Mouse (Mus musculus): ENCODE results near the gene Scn4b.

The Scn4b gene

DNA sequence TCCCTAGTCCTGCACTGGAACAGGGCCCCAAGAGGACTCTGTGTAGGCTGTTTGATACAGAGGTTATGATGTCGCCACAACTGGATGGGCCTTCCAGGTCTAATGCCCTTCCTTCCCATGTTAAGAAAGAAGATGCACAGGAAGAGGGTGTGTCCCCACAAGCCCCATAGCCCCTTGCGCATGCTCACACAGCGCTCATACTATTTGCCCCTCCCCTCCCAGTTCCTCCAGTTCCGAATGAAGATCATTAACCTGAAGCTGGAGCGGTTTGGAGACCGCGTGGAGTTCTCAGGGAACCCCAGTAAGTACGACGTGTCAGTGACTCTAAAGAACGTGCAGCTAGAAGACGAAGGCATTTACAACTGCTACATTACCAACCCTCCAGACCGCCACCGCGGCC lies 13.0 kb upstream of the Scn4b start:
- in situ Hi-C loops (cut with MboI; ENCODE audit: low sequenced_read_pairs) = no loop called here

DNA sequence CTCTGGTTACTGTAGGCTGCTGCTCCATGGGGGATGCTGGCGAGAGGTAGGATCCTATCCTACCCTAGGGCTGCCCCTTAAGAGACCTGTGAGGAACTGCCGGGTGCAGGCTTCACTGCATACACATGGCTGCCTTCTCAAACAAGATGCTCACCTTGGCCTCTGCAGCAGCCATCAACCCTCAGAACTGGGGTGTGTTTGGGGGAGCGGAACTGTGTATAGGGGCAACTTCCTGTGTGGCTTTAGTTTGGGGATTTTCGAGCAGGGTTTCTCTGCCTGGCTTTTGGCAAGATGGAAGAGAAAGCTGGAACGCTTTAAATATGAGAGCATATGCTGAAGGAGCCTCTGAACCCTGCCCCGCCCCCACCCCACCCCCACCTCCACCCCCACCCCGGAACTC lies 11.3 kb upstream of the Scn4b start:
- in situ Hi-C loops (cut with MboI; ENCODE audit: low sequenced_read_pairs) = no loop called here

DNA sequence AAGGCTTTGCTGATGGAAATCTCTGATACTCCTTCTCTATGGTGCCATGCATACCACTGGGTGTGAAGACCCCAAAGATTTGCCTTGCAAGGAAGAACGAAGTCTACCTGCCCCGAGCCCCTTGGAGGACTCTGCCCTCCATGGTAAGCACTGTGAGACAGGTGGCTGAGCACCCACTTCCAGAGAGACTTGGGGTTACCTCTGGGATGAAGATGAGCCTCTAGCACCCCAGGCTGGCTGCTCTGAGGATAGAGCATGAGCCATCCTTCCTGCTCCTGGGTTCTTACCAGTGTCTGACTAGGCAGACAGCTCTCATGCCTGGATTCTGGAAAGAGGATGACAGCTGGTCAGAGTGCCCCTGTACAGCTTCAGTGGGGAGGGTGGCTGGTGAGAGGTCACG lies 8.1 kb upstream of the Scn4b start:
- in situ Hi-C loops (cut with MboI; ENCODE audit: low sequenced_read_pairs) = no loop called here

DNA sequence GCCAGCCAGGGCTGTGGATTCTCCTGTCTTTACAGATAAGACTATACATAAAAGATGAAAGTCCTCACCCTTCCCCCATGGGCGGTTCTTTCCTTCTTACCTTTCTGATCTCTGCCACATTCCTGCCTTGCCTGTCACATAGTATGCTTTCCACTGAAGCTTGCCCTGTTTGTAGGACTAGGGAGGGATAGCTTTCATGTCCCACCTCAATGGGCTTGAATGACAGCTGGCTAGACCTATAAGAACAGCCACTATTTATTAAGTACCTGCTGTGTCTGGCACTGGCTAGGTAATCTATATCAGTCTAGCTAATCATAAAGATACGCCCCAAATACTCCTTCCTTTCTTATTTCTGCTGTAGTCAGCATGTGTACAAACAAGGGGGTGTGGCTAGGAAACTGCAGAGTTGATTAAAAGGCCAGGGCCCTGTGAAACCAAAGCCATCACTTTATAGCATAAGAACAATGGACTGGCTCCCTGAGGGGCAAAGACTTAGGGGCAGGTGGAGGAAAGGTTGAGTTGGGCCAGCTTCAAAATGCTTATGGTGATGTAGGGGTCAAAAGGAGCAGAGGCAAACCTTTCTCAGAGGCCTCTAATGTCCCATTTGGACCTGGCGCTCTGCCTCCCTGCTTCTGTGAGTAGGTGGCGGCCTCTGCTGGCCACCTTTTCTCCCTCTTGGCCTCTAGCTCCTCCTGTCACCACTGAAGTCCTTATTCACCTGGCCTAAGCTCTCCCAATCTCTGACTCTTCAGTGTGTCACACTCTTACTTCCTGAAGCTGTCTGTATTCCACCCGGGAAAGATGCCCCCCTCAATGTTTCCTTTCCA lies 4.5 kb upstream of the Scn4b start:
- in situ Hi-C loops (cut with MboI; ENCODE audit: low sequenced_read_pairs) = no loop called here

DNA sequence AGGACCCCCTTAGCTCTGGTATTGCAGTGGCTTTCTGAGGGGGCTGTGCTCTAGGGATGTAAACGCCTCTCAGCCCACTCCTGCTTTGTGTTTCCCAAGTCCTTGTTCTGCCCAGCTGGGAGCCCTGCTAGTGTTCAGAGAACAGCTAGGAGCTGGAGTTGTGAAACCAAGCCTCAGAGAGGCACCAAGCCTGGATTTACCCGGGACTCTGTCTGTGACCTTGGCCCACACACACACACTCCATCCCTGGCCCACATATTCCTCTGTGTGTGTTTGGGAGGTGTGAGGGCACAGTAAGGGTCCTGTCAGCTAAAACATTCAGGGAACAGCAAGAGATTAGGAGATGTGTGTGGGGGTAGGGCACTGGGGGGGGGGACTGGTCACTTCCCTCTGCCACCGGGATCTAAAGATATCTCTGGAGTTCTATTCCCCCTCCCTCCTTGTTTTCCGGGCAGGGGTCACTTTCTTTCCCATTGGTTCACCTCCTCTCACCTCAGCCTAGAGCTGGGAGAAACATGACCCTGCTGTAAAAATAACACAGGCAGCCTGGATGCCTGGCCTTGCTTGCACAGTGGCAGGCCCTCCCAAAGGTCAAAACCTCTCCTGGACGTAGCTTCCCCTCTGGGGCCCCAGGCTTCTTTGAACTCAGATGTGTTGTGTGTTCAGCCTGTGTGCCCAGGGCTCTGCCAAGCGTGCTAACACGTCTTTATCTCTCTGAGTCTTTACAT lies 1.6 kb upstream of the Scn4b start:
- in situ Hi-C loops (cut with MboI; ENCODE audit: low sequenced_read_pairs) = no loop called here

DNA sequence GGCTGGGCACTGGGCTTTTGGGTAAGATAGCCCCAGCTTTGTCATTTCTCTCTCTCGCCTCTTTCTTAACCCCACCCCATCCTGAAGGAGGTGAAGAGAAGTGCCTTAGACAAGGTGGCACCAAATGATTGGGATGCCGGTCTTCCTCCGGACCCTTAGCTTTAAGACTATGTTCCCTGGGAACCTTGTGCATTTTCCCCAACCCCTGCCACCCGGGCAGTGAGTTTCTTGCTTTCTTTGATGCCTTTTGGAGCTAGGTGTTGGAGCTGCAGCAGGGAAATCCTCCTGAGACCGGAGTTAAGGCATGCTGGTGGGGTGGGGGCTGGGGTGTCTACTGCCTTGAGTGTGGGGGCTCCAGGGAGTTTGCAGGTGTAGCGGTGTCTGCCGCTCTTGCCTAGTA lies 887 bp downstream of the Scn4b start:
- in situ Hi-C loops (cut with MboI; ENCODE audit: low sequenced_read_pairs) = no loop called here

DNA sequence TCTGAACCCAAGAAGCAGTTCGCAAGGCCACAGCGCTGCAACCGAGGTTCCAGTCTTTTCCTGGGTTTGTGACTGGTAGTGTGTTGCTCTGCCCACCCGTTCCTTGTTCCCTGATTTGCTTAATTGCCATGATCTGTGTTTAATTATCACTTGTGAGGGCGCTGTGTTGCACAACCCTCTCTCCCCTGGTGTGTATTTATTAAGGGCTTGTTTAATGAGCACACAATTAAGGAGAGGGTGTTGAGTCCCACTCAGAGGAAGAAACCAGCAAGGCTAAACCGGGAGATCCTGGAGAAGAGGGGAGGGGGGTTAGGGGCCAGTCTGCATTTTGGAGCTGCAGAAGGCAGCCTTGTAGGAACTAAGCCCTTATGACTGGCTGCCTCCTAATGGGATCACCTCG lies 2.8 kb downstream of the Scn4b start:
- in situ Hi-C loops (cut with MboI; ENCODE audit: low sequenced_read_pairs) = loop anchor here (10.0 kb wide), 1 partner anchor 116 kb away; no protein-coding TSS in a partner anchor

DNA sequence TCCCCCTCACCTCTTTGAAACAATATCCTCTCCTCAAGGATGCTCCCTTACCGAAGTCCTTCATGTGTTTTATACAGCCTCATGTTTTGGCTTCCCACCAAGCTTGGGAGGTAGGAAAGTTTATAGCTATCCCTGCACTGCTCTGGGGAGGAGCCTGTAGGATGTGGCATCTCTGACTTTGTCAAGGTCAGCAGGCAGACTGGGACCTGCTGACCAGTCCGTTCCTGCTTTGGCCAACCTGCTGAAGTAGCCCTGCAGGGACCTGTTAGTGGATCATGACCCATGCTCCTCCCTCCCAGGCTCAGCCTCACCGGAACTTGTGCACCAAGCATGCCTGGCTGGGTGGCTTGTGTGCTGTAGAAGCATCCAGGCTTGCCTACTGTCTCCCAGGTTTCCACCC lies 4.5 kb downstream of the Scn4b start:
- in situ Hi-C loops (cut with MboI; ENCODE audit: low sequenced_read_pairs) = loop anchor here (10.0 kb wide), 1 partner anchor 118 kb away; no protein-coding TSS in a partner anchor

DNA sequence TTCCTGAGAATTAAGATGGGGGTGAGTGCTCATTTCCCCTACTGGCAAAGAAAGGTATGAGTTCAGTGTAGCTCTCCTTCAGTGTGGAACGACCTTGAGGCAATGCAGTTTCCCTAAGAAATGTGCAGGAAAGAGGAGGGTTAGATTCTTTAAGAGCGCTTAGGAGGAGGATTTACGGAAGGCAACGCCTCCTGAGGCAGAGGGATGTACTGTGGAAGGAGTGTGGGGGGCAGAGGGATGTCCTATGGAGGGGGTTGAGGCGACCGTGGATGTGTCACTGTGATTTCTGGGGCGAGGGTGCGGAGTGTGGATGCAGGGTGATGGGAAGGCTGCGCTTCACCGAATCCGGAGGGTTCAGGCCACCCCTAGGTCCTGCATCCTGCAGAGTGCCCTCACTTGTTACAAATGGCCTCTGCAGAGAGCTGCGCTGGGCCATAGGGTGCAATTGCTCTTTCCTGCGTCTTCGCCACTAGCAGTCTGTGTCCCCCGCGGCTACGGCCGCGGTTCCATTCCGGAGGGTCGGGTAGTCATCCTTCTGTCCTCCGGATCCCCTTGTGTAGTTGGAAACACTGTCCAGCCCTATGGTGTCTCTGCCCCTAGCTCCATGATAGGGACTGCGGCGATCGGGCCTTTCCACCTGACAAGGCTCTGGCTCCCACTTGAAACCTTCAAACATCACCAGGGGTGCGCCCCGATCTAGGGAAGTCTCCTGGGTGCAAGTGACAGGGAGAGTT lies 7.5 kb downstream of the Scn4b start:
- in situ Hi-C loops (cut with MboI; ENCODE audit: low sequenced_read_pairs) = loop anchor here (10.0 kb wide), 1 partner anchor 121 kb away; no protein-coding TSS in a partner anchor

DNA sequence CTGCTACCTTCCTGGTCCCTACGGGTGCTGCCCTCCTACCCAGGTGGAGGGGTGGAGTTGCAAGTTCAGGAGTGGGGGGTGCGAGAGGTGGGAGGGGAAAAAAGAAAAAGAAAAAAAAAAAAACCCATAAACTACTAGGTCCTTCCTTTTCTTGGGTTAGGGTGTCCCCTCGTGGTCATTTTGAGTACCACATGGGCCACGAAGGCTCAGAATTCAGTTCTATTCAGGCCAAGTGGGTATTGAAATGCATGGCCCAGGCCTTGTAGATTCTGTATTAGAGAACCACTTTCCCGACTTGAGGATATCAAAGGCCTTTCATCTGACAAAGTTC lies 8.0 kb downstream of the Scn4b start:
- in situ Hi-C loops (cut with MboI; ENCODE audit: low sequenced_read_pairs) = loop anchor here (10.0 kb wide), 1 partner anchor 121 kb away; no protein-coding TSS in a partner anchor

DNA sequence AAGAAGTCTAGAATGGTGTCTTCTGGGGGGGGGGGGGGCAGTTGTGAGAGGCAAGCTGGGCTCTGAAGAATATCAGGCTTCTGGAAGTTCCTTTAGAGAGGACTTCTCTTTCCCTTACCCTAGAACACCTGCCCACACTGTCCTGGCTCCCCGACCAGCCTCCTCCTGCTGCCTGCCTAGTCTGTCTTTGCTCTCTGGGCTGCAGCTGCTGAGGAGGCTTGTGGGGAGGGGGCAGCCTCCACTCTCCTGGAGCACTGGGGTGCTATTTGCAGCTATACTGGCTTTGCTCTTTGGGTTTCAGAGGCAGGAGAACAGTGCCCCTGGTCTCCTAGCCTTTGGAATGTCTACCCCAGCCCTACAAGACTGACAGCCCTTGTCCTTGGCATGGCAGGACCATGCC lies 12.7 kb downstream of the Scn4b start:
- in situ Hi-C loops (cut with MboI; ENCODE audit: low sequenced_read_pairs) = no loop called here

DNA sequence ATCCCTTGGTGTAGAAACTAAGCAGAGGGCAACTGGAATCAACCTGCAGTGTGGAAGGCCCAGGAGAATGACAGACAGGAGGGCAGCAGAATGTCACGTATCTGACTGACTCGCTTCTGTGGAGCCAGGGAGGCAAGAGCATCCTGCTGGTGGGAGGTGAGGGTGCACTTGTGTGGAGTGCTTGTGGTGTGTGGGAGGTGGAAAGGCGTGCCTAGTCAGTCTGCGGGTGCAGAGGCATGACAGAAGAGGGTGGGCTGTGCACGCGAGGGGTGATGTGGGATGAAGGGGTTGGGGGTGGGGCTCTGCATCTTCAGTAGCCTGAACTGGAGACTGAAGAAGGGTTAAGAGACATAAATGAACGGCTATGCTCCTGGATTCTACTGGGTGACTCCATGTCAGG lies 15.2 kb downstream of the Scn4b start:
- in situ Hi-C loops (cut with MboI; ENCODE audit: low sequenced_read_pairs) = no loop called here

DNA sequence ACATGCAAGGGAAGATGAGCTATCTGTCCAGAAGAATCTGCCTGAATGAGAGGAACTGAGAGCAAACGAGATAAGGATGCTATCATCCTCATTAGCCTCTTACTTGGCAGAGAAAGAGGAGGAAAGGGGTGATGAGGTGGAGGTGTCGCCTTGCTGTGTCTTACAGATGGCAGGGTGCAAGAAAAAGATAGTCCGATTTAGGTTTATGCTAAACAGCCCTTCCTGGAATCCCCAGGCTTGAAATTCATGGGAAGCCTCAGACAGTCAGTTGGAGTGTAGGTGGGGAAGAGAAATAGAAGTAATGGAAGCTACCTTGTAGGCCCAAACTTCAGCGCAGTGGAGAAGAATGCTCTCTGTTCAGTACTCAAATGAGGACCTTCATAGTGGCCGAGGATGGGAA lies 29.7 kb downstream of the Scn4b start:
- in situ Hi-C loops (cut with MboI; ENCODE audit: low sequenced_read_pairs) = no loop called here

DNA sequence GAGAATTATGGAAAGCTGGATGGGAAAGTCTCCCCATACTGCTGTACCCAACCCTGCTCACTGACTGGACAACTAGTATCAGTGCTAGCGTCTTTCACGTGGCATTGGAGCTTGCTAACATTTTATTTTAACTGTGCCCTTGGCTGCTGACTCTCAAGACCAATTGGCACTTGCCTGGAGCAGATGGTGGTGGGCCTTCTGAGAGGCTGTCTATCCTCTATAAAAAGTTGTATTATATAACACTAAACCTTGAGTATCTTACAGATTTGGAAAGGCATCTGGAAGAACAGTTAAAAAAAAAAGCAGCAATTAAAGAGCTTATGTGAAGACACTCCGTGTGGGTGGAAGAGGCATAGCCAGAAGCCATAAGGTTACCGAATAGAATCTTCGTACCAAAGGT lies 32.0 kb downstream of the Scn4b start:
- in situ Hi-C loops (cut with MboI; ENCODE audit: low sequenced_read_pairs) = no loop called here

DNA sequence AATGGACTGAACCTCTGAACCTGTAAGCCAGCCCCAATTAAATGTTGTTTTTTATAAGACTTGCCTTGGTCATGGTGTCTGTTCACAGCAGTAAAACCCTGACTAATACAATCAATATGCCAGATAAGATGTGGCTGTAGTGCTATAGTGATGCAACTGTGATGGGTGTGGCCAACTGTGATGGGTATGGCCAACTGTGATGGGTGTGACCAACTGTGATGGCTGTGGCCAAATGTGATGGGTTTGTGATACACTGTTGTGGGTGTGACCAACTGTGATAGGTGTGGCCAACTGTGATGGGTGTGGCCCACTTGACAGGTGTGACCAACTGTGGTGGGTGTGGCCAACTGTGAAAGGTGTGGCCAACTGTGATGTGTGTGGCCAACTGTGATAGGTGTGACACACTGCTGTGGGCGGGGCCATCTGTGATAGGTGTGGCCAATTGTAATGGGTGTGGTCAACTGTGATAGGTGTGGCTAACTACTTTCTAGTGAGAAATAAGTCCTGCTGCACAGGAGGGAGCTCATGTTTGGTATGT lies 32.9 kb downstream of the Scn4b start:
- in situ Hi-C loops (cut with MboI; ENCODE audit: low sequenced_read_pairs) = no loop called here

DNA sequence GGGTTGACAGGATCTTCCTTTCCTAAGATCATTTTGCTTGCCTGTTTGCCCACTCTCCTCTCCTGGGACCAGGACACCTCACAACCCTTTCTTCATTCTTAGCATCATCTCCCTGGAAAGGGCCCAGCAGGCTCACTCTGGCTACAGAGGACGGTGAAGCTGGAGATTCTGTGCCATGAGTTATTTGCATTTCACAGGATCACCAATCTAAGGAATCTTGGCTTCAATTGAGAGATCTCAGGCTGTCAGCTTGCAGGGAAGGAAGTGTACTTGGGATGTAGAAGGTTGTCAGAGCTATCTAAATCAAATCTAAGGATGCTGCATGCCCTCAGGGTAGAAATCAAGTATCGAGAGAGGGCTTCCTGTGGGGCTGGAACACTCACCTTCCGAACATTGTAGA lies 35.3 kb downstream of the Scn4b start:
- in situ Hi-C loops (cut with MboI; ENCODE audit: low sequenced_read_pairs) = no loop called here

DNA sequence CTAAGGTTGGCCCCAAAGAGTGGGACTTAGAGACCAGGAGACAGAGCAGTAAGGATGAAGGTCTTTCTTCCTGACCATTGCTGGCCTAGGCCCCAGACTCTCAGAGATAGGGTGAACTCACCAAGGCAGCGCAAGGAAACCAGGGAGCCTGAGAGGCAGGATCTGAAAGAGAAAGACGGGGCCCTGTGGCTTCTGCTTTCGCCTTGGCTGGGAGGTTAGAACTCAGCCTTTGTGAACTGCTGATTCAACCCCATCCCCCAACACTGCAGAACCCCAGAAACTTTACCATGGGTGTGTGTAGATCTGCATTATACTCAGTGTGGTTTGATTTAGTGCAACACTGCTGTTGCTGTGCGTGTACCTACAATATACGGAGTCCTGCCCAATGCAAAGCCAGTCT lies 41.1 kb downstream of the Scn4b start:
- in situ Hi-C loops (cut with MboI; ENCODE audit: low sequenced_read_pairs) = no loop called here

DNA sequence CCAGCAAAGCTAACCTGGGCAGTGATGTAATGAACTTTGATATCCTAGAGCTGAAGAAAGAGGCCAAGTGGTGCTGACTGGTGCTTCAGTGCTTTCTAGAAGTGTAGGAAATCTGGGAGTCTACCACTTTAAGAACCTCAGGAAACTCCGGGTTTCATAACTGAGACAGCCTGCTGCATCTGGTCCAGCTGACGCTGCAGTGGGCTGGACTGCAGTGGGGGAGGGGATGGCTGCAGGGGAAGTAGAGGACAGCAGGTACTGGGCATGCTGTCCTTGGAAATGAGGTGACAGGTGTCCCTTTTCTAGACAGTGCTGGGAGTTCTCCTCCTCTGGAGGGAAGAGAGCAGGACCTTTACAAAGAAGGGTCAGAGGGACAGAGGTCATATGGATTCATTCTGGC lies 43.6 kb downstream of the Scn4b start, which contains the start of gene BC049352:
TSS of gene BC049352 (plus strand) at position 238 of the 400 bp plus-strand sequence.
- in situ Hi-C loops (cut with MboI; ENCODE audit: low sequenced_read_pairs) = no loop called here

DNA sequence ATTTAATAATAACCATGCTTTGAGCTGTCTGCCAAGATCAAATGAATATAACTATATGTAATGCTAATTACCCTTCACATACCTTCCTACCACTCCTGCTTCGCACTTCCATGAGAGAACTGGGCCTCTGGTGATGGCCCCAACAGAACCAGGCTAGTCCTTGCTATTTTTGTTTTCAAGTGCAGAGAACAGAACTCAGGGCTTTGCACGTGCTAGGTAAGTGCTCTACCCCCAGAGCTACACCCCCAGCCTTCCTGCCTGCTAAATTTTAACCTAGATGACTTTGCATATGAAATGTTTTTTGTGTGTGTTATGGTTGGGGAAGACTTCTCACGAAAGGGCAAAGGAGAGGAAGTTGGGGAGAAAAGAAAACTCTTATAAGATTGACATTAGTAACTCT lies 44.3 kb downstream of the Scn4b start:
- in situ Hi-C loops (cut with MboI; ENCODE audit: low sequenced_read_pairs) = no loop called here

DNA sequence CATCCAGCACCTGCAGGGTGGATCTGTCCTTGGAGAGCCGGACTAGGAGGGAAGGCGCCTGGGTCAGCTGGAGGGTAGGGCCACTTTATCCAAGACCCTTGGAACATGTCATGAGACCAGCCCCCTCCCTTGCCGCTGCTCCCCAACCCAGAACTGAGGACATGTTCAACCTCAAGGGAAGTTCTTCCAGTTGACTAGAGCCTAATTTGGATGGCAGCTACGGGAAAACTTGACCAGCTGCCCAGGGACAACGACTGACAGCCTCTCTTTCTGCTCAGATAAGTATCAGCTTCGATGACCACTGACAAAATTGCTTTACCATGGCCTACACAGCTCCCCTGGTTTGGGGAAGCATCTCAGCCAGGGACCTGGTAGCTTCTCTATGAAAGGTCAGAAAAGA lies 45.1 kb downstream of the Scn4b start:
- in situ Hi-C loops (cut with MboI; ENCODE audit: low sequenced_read_pairs) = no loop called here

DNA sequence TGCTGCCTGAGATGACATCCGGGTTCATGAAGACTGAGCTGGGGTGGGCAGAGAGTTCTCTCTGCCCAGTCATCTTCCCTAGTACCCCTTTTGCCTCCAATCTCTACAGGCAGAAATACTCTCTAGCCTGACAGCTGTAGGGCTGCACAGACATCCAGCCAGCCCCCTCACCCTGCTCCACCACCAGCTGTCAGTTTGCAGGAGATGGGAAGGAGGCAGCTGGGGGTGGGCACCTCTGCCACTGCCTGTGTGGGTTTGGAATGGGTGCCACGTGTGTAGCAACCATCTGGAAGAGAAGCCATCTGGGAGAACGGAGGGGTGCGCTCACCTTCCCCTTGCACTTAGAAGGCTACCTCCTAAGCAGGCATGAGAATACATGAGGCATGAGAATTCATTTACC lies 47.1 kb downstream of the Scn4b start:
- in situ Hi-C loops (cut with MboI; ENCODE audit: low sequenced_read_pairs) = no loop called here

Data from CH12F3 (cell line).